Mouse (Mus musculus) midbrain, embryonic 13.5 days (tissue): ENCODE measurements around the gene Adamts4. TPM values are rescaled to one million over a fixed set of nuclear protein-coding genes. Genes with fewer than 3 reads are reported as not detected.

Experiments used
- ATAC-seq: fragments of 200-750 bp; cut with Nextera tagmentation; 2 replicates; pipeline ENCODE4 v1.8.0; 2017; ENCODE audit warnings: mild to moderate bottlenecking, moderate TSS enrichment, moderate library complexity
- H3K27ac ChIP-seq: fragments of 300-500 bp; sonication (generic); 2 replicates; pipeline ENCODE4 v1.5.1; 2015; ENCODE audit warnings: inconsistent platforms, mild to moderate bottlenecking, moderate library complexity
- H3K27me3 ChIP-seq: fragments of 300-500 bp; sonication (generic); 2 replicates; pipeline ENCODE4 v1.6.1; 2015; ENCODE audit warnings: mild to moderate bottlenecking, inconsistent platforms
- H3K36me3 ChIP-seq: fragments of 300-500 bp; sonication (generic); 2 replicates; pipeline ENCODE4 v1.6.1; 2015; ENCODE audit warnings: mild to moderate bottlenecking, inconsistent platforms
- H3K4me1 ChIP-seq: fragments of 300-500 bp; sonication (generic); replicated peaks from 2 replicates; pipeline ENCODE4 v1.6.1; 2015; ENCODE audit warnings: inconsistent platforms
- H3K4me2 ChIP-seq: fragments of 300-500 bp; sonication (generic); replicated peaks from 2 replicates; pipeline ENCODE4 v1.6.1; 2015; ENCODE audit warnings: moderate library complexity, mild to moderate bottlenecking, inconsistent platforms
- H3K4me3 ChIP-seq: fragments of 300-500 bp; sonication (generic); replicated peaks from 2 replicates; pipeline ENCODE4 v1.5.1; 2015; ENCODE audit warnings: mild to moderate bottlenecking, inconsistent platforms
- H3K9ac ChIP-seq: fragments of 300-500 bp; sonication (generic); replicated peaks from 2 replicates; pipeline ENCODE4 v1.6.1; 2015; ENCODE audit warnings: mild to moderate bottlenecking, inconsistent platforms
- H3K9me3 ChIP-seq: fragments of 300-500 bp; sonication (generic); 2 replicates; pipeline ENCODE4 v1.6.1; 2016; ENCODE audit warnings: mild to moderate bottlenecking, inconsistent platforms
- WGBS: fragments of 180-500 bp; shearing (Covaris S2); methylation state at CpG from one replicate; pipeline ENCODE4 v1.1.7; 2015; 5-methylcytosine and 5-hydroxymethylcytosine counted together
- polyA plus RNA-seq: library from polyadenylated mRNA; unstranded; fragments of >200 nt; fragmentation: Nextera tagmentation; extraction: Ambion mirVana; gene quantifications from 2 replicates; pipeline ENCODE4 v1.2.1, GENCODE M21; 2015

Adamts4 gene
- polyA plus RNA-seq, 1 experiment from 2014 or later = 7.4 TPM

GRCm38 (mm10) chr1:171247453-171247841 lies 2.8 kb upstream of the Adamts4 start:
- peak overlapping the region; percentile 56 for H3K9ac ChIP-seq
- WGBS = 16% methylated on average over 13 of the region's 13 CpGs

GRCm38 (mm10) chr1:171247916-171248315 lies 2.3 kb upstream of the Adamts4 start:
- H3K4me2 ChIP-seq = peak overlapping the region; percentile 80
- 26% methylated on average over 4 of the region's 4 CpGs for WGBS
- H3K36me3 ChIP-seq = peaks cover 17% of the 10 kb centered on the region
- H3K27ac ChIP-seq = peak overlapping the region; percentile 72; the same call in 1 of the 2 replicates
- H3K9ac ChIP-seq = peak overlapping the region; percentile 56
- H3K4me1 ChIP-seq = peaks cover 57% of the 10 kb centered on the region
- ATAC-seq = no peak
- no peaks in the 10 kb centered on the region for H3K9me3 ChIP-seq
- peak overlapping the region; percentile 68 for H3K4me3 ChIP-seq
- H3K27me3 ChIP-seq = no peaks in the 10 kb centered on the region

More at GRCm38 (mm10) chr1:171247453-171247841, 2.8 kb upstream of the Adamts4 start:
- no peaks in the 10 kb centered on the region for H3K27me3 ChIP-seq
- peak overlapping the region; percentile 72 for H3K27ac ChIP-seq
- peak; percentile 8 for ATAC-seq
- peak overlapping the region; percentile 80 for H3K4me2 ChIP-seq
- H3K36me3 ChIP-seq = peaks cover 22% of the 10 kb centered on the region
- H3K4me3 ChIP-seq = peak overlapping the region; percentile 68
- H3K9me3 ChIP-seq = no peaks in the 10 kb centered on the region
- peaks cover 55% of the 10 kb centered on the region for H3K4me1 ChIP-seq

DNA sequence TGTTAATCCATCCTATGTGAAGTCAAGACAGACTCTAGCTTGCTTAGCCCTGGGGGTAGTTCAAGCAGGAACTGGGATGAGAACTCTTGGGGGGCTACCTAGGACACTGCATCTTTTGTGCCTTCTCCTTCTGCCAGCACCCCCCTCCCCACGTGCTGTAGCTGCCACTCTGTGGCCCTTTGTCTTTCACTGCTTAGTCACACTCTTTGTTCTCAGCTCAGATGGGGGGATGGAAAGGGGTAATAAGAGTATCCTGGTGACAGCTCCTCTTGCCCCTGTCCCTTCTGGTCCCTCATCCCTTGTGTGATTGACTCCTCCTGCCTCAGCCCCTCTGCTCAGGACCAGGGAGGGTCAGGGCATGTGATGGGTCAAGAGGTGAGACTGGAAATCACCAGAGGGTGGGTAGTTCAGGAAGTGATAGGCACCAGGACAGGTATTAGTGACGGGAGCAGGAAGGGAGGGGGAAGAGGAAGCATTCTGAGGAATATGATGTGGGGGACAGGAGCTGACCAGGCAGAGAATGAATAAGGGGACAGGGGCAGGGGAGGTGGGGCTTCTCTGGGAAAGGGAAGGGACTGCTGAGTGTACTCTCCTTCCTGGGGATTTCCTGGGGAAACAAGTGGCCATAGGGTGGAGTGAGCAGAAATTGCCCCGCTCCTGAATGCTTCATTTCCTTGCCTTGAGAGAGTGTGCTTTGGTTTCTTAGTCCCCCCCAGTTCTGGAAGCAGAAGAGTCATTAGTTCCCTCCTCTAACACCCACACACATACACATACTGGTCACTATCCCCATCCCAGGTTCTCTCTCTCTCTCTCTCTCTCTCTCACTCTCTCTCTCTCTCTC lies 1.6 kb upstream of the Adamts4 start:
- H3K4me3 ChIP-seq = no peak overlapping the region
- no peak overlapping the region for H3K9ac ChIP-seq
- peaks cover 57% of the 10 kb centered on the region for H3K4me1 ChIP-seq
- H3K27ac ChIP-seq = 0 out of 2 replicates have a peak overlapping the region, but pooled peaks have one; percentile 72
- no peak for ATAC-seq
- no peaks in the 10 kb centered on the region for H3K27me3 ChIP-seq
- 39% methylated on average over 3 of the region's 3 CpGs for WGBS
- H3K4me2 ChIP-seq = peak overlapping the region; percentile 80; the same call in 1 of the 2 replicates
- H3K36me3 ChIP-seq = peaks cover 11% of the 10 kb centered on the region
- no peaks in the 10 kb centered on the region for H3K9me3 ChIP-seq

- H3K9ac ChIP-seq = peak within 1 kb of the TSS; percentile 53
- H3K4me1 ChIP-seq = peaks cover 51% of the 10 kb centered on the region
- WGBS = 13% methylated on average over 26 of the region's 26 CpGs
- ATAC-seq = no peak
- no peaks in the 10 kb centered on the region for H3K9me3 ChIP-seq
- peak within 1 kb of the TSS; percentile 23 for H3K4me3 ChIP-seq
- peak within 1 kb of the TSS; percentile 49 for H3K27ac ChIP-seq
- H3K4me2 ChIP-seq = peak within 1 kb of the TSS; percentile 56
- H3K36me3 ChIP-seq = no peaks in the 10 kb centered on the region
- no peaks in the 10 kb centered on the region for H3K27me3 ChIP-seq
Measured at GRCm38 (mm10) chr1:171250680-171251593, 716 bp downstream of the Adamts4 start, which contains the start of gene Ndufs2. Gene Ndufs2, minus strand, starts transcription at chr1:171251388.

DNA sequence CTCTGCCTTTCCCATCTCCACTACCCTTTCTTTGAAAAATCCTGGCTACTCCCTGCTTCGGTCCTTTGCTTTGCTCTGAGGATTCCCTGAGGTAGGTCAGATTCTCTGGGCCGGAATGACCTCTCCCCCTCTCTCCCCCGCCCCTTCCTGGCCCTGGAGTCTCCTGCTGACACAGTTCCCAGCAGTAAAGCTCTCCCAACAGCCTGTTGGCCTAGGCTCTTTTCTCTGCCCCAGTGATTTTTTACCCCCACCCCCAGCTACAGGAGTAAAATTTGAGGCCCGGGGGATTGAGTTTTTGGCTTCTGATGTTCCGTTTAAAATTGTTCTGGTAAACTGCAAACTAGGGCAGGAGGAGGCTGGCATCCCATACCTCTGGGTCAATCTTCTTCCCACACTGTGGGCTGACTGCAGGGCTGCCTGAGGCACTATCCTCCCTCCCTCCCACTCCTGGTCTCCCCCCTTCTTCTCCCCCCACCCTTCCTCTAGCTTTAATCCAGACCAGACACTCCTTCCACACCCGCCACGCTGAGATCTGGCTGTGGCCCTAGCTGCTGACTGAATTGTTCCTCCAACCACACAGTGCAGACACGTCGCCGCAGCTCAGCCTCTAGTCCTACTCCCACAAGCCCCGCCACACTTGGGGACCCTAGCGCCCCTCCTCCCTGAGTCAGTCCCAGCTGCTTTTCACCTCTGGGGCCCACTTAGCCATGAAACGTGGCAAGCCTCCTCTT lies 1.5 kb downstream of the Adamts4 start:
- ATAC-seq = no peak
- H3K27ac ChIP-seq = peak overlapping the region; percentile 45
- H3K4me2 ChIP-seq = peak overlapping the region; percentile 56
- H3K4me3 ChIP-seq = peak overlapping the region; percentile 23
- peaks cover 46% of the 10 kb centered on the region for H3K4me1 ChIP-seq
- H3K9ac ChIP-seq = peak overlapping the region; percentile 53
- H3K36me3 ChIP-seq = no peaks in the 10 kb centered on the region
- WGBS = 3% methylated on average over 13 of the region's 13 CpGs
- no peaks in the 10 kb centered on the region for H3K27me3 ChIP-seq
- no peaks in the 10 kb centered on the region for H3K9me3 ChIP-seq

GRCm38 (mm10) chr1:171252415-171252814 lies 2.2 kb downstream of the Adamts4 start:
- H3K9ac ChIP-seq = peak overlapping the region; percentile 53; the same call in 1 of the 2 replicates
- H3K36me3 ChIP-seq = no peaks in the 10 kb centered on the region
- H3K27ac ChIP-seq = peak overlapping the region; percentile 45
- no peak overlapping the region; the same call in 1 of the 2 replicates for H3K4me3 ChIP-seq
- peak overlapping the region; percentile 56 for H3K4me2 ChIP-seq
- no peaks in the 10 kb centered on the region for H3K27me3 ChIP-seq
- H3K9me3 ChIP-seq = no peaks in the 10 kb centered on the region
- H3K4me1 ChIP-seq = peaks cover 44% of the 10 kb centered on the region
- 49% methylated on average over 17 of the region's 17 CpGs for WGBS
- ATAC-seq = no peak

DNA sequence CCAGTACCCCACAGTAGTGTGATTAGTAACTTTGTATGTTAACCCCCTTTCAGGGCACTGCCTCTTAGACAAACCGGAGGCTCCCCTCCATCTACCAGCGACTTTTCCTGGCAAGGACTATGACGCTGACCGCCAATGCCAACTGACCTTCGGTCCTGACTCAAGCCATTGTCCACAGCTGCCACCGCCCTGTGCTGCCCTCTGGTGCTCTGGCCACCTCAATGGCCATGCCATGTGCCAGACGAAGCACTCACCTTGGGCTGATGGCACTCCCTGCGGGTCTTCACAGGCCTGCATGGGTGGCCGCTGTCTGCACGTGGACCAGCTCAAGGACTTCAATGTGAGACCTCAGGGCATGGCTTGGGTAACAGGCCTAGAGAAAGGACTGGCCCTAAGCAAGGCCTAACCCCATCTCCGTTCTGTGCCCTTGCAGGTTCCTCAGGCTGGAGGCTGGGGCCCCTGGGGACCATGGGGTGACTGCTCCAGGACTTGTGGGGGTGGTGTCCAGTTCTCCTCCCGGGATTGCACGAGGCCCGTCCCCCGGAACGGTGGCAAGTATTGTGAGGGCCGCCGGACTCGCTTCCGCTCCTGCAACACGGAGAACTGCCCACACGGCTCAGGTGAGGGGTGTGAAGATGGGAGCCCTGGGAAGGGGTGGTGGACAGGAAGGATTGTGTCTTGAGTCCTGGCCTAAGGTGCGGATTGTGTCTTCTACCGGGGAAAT lies 6.0 kb downstream of the Adamts4 start:
- H3K27me3 ChIP-seq = no peaks in the 10 kb centered on the region
- WGBS = 91% methylated on average over 24 of the region's 24 CpGs
- peaks cover 7% of the 10 kb centered on the region for H3K36me3 ChIP-seq
- ATAC-seq = no peak
- H3K27ac ChIP-seq = no peak overlapping the region
- H3K9me3 ChIP-seq = no peaks in the 10 kb centered on the region
- H3K4me1 ChIP-seq = peaks cover 14% of the 10 kb centered on the region
- no peak overlapping the region for H3K4me3 ChIP-seq
- no peak overlapping the region for H3K9ac ChIP-seq
- H3K4me2 ChIP-seq = no peak overlapping the region

GRCm38 (mm10) chr1:171256937-171257548 lies 6.8 kb downstream of the Adamts4 start:
- Histone ChIP-seq H3K36me3 (peaks cover 7% of the 10 kb centered on the region), H3K4me1 (peaks cover 7% of the 10 kb centered on the region), H3K9me3 (no peaks in the 10 kb centered on the region), H3K27ac (no peak overlapping the region), H3K4me2 (no peak overlapping the region), H3K4me3 (no peak overlapping the region), H3K9ac (no peak overlapping the region), H3K27me3 (no peaks in the 10 kb centered on the region)
- no peak for ATAC-seq
- 68% methylated on average over 15 of the region's 15 CpGs for WGBS

DNA sequence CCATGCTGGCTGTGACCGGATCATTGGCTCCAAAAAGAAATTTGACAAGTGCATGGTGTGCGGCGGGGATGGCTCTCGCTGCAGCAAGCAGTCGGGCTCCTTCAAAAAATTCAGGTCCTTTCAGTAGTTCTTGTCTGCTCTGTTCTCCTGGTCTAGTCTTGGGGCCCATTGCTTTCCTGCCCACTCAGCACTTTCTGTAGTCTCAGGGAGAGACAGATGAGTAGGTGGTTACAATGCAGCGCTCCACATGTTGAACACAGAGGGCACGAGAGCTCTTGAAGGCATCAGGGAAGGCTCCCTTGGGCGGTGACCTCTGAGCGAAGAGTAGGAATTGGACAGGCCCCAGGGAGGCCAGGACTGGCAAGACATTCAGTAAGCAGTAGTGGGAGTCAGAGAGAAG lies 7.6 kb downstream of the Adamts4 start:
- no peak overlapping the region for H3K9ac ChIP-seq
- ATAC-seq = no peak
- no peak overlapping the region for H3K4me3 ChIP-seq
- no peaks in the 10 kb centered on the region for H3K27me3 ChIP-seq
- H3K4me2 ChIP-seq = no peak overlapping the region
- H3K4me1 ChIP-seq = peaks cover 8% of the 10 kb centered on the region
- H3K27ac ChIP-seq = no peak overlapping the region
- WGBS = 91% methylated on average over 9 of the region's 9 CpGs
- peaks cover 7% of the 10 kb centered on the region for H3K36me3 ChIP-seq
- no peaks in the 10 kb centered on the region for H3K9me3 ChIP-seq

DNA sequence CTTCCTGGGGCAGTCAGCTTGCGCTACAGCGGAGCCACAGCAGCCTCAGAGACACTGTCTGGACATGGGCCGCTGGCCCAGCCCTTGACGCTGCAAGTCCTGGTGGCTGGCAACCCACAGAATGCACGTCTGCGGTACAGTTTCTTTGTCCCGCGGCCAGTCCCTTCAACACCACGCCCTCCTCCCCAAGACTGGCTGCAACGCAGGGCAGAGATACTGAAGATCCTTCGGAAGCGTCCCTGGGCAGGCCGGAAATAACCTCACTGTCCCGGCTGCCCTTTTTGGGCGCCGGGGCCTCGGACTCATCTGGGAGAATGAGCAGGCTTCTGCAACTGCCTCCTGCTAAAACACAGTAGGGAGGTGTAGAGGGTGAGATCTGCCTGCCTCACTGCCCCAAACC lies 8.7 kb downstream of the Adamts4 start:
- no peaks in the 10 kb centered on the region for H3K27me3 ChIP-seq
- no peak overlapping the region for H3K9ac ChIP-seq
- no peak overlapping the region for H3K4me2 ChIP-seq
- H3K9me3 ChIP-seq = no peaks in the 10 kb centered on the region
- no peak overlapping the region for H3K27ac ChIP-seq
- ATAC-seq = no peak
- H3K4me3 ChIP-seq = no peak overlapping the region
- WGBS = 83% methylated on average over 17 of the region's 17 CpGs
- H3K4me1 ChIP-seq = peaks cover 12% of the 10 kb centered on the region
- peaks cover 7% of the 10 kb centered on the region for H3K36me3 ChIP-seq
